Mouse (Mus musculus) G1E (cell line): ENCODE measurements at regions not wholly inside any gene's neighbourhood (a gene's known extent, or its start where the extent isn't known, plus 50 kb on each side); places are given as distances from the start of the nearest gene placed in this dataset.

ENCODE experiments used
- ATAC-seq: 2 replicates; pipeline ENCODE4 v1.8.0; 2016; ENCODE audit warnings: mild to moderate bottlenecking; ENCODE audit not compliant: insufficient number of reproducible peaks, poor library complexity, low FRiP score, severe bottlenecking; ENCODE audit errors: extremely low read depth
- DNase-seq: peaks from one replicate; pipeline ENCODE4 v3.0.0; 2012; ENCODE audit warnings: low spot score
- H3K27me3 ChIP-seq: 2 replicates; pipeline ENCODE4 v1.6.1; 2012; ENCODE audit warnings: mild to moderate bottlenecking, low read length, inconsistent platforms; ENCODE audit not compliant: insufficient read depth
- H3K36me3 ChIP-seq: replicated peaks from 2 replicates; pipeline ENCODE3; 2012; ENCODE audit warnings: mild to moderate bottlenecking, inconsistent platforms
- H3K4me1 ChIP-seq: 2 replicates; pipeline ENCODE4 v1.6.1; 2012; ENCODE audit warnings: low read depth, low read length, inconsistent platforms, mixed read lengths; ENCODE audit not compliant: insufficient read depth
- H3K4me3 ChIP-seq: 2 replicates; pipeline ENCODE4 v1.5.1; 2012; ENCODE audit warnings: low read depth, mild to moderate bottlenecking, inconsistent platforms, low read length, moderate library complexity, mixed read lengths
- H3K9me3 ChIP-seq: replicated peaks from 2 replicates; pipeline ENCODE4 v1.6.1; 2012; ENCODE audit warnings: inconsistent platforms
- CTCF ChIP-seq: IDR thresholded peaks from 2 replicates; pipeline ENCODE4 v1.5.1; 2012; ENCODE audit warnings: low read depth, low read length, inconsistent platforms, mixed read lengths
- GATA1 ChIP-seq: IDR thresholded peaks from 2 replicates; pipeline ENCODE4 v1.6.1; 2012; ENCODE audit warnings: borderline replicate concordance, low read length, inconsistent platforms, mixed read lengths
- GATA2 ChIP-seq: IDR thresholded peaks from 2 replicates; pipeline ENCODE4 v1.6.1; 2012; ENCODE audit warnings: low read depth, low read length, inconsistent platforms, borderline replicate concordance
- POLR2AphosphoS5 ChIP-seq: IDR thresholded peaks from 2 replicates; pipeline ENCODE4 v1.6.1; 2012; ENCODE audit warnings: low read depth, low read length, inconsistent platforms; ENCODE audit not compliant: insufficient replicate concordance
- TAL1 ChIP-seq: conservative IDR thresholded peaks from 2 replicates; pipeline ENCODE4 v1.6.1; 2012; ENCODE audit warnings: low read depth, low read length, inconsistent platforms, mixed read lengths

DNA sequence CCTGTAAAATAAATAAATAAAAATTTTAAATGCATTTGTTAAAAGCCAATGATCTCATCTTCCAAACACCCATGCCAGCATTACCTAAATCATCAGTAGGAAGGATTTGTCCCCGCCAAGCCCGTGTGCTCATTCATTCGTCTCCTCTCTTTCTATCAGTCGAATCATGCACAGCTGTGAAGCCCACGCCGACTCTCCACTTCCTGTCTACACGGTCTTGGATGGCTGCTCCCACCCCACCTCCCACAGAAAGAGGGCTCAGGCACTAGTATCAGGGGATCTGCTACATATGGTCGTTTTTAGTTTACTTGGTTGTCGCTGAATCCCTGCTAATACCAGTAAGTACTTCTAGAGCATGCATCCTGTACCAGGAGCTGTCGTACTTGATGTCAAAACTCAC is 163.2 kb upstream of the Npvf start:
- TF ChIP-seq TAL1 (no peak), POLR2AphosphoS5 (no peak), GATA2 (no peak), CTCF (no peak), GATA1 (no peak)
- no peaks in the 10 kb centered on the region for H3K36me3 ChIP-seq
- DNase-seq = no peak
- H3K27me3 ChIP-seq = 0 out of 2 replicates have a peak, but pooled peaks cover 4% of the 10 kb centered on the region
- H3K4me1 ChIP-seq = no peaks in the 10 kb centered on the region
- H3K4me3 ChIP-seq = no peak overlapping the region
- no peaks in the 10 kb centered on the region for H3K9me3 ChIP-seq
- ATAC-seq = no peak

DNA sequence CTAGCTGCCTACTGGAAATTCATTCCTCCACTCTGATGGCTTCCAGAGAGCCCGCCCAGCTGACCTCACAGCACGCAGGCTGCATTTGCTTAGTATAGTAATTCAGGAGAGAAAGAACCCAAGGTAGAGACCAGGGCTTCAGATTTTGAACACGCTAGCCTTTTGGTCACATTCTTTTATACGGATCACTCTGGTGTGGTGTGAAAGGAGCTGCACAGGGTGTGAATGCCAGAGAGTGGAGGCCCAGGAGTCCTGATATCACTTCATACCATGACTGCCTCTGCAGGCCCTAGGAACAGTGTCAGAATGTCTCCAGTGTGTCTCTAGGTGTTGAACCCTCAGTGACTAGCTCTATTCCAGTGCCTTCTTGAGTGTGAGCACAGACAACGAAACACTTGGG is 164.2 kb upstream of the Npvf start:
- DNase-seq (no peak), ATAC-seq (no peak)
- H3K4me3 ChIP-seq = no peak overlapping the region
- H3K4me1 ChIP-seq = no peaks in the 10 kb centered on the region
- no peaks in the 10 kb centered on the region for H3K9me3 ChIP-seq
- no peaks in the 10 kb centered on the region for H3K36me3 ChIP-seq
- 0 out of 2 replicates have a peak, but pooled peaks cover 4% of the 10 kb centered on the region for H3K27me3 ChIP-seq
- TF ChIP-seq TAL1 (no peak), GATA1 (no peak), CTCF (no peak), GATA2 (no peak), POLR2AphosphoS5 (no peak)

DNA sequence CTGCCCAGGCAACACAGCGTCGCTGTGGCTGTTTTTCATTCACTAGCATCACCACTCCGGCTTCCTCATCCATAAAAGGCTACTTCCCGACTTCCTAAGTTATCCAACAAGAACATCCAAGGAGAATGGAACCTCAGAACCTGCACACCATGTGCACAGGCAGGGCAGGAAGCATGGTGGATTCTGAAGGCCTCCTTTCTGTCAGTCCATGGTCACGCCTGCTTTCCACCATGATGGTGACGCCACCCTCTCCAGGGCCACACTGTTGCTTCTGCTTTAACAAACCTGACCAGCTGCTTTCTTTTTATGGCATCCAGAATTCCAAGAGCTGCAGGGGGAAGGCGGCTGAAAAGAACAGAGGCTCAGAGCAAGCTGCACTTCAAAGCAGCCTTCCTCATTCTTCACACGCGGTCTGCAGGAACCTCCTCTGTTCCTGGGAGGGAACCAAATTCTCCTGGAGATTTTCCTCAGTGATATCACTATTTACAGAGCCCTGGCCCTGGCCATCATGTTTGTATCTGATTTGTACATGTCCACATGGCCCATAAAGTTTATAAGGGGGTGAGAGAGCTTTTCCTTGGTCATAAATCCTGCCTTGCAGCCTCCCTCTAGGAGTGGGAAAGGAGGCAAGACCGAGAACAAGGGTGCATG is 164.8 kb upstream of the Npvf start:
- DNase-seq (no peak), ATAC-seq (no peak)
- no peaks in the 10 kb centered on the region for H3K4me1 ChIP-seq
- H3K36me3 ChIP-seq = no peaks in the 10 kb centered on the region
- H3K4me3 ChIP-seq = no peak overlapping the region
- H3K27me3 ChIP-seq = 0 out of 2 replicates have a peak, but pooled peaks cover 4% of the 10 kb centered on the region
- H3K9me3 ChIP-seq = no peaks in the 10 kb centered on the region
- TF ChIP-seq CTCF (no peak), GATA2 (no peak), POLR2AphosphoS5 (no peak), GATA1 (no peak), TAL1 (no peak)

DNA sequence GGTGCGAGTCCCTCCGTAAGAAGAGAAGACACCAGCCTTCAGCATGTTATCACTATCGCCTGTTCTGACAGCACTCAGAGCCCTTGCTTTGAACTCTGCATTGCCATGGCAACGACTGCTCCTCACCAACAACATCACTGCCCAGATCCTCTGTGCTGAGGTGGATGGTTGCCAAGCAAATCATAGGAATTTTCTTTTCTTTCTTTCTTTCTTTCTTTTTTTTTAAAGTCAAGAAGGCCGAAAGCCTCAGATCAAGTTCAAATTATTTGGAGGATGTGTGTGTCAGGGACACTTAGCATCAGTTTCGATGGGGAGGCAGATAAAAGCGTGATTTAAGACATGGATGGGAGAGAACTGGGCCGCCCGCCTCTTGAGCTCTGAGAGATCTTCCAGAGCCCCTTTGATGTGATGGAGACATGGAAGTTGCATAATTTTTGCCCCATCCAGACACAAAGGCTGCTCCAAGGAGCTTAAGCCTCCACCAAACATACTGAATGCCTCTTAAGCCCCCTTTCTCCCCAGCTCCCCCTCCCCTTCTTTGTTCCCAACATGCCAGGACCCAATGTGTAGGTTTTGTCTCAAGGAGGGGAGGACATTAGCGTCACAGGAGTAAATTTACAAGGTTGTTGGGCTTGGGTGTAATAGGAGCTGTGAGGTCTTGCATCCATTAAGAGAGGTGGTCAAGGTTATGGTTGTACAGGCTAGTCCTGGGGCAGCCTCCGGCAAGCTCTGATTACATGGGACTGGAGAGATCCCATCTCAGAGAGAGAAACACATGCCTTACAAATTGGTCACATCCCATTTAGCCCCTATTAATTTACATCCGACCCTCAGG is 167.4 kb upstream of the Npvf start:
- no peak for ATAC-seq
- H3K4me1 ChIP-seq = no peaks in the 10 kb centered on the region
- TF ChIP-seq CTCF (no peak), GATA2 (no peak)

DNA sequence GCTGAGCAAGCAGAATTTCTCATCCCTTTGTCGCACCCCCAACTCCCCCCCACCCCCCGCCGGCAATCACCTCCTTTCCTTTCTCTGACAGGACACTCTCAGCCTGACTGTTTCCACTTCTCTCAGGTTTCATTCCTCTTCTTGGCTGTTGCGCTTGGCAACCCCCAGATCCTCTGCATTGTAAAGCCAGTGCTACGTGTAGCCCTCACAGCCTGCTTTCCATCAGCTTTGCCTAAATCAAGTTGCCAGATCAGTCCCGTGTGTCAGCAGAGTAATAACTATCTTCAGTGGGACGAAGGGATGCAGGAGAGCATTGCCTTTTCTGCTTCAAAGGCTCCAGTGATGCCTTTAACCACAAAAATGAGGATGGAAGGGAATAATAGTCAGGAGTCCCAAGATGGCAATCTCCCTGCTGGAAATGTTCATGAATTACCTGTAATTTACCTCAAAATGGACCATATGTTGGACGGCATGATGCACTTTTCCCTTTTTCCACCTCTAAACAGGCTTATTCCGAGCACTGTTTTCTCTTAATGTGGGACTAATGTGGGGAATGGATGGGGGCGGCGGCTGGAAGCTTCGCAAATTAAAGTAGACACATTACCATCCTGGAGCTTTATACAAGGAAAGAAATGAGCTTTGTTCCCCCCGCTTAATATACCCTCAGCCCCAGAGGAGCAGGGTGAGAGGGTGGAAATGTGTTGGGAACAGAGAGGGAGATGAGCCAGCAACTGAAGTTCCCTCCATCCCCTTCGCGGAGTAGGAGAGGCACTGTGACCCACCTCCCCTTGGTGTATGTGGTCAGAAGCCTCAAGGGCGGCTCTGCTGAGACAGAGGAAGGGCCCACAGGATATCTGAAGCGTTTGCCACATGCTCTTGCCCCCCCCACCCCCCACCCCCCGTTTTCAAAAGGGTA is 168.3 kb upstream of the Npvf start:
- DNase-seq (no peak), ATAC-seq (no peak)
- Histone ChIP-seq H3K9me3 (no peaks in the 10 kb centered on the region), H3K36me3 (no peaks in the 10 kb centered on the region), H3K4me1 (no peaks in the 10 kb centered on the region), H3K27me3 (no peaks in the 10 kb centered on the region), H3K4me3 (no peak overlapping the region)
- TF ChIP-seq TAL1 (no peak), CTCF (no peak), POLR2AphosphoS5 (no peak)

More for the DNA sequence above, 167.4 kb upstream of the Npvf start:
- no peak overlapping the region for H3K4me3 ChIP-seq
- H3K9me3 ChIP-seq = no peaks in the 10 kb centered on the region
- H3K36me3 ChIP-seq = no peaks in the 10 kb centered on the region
- DNase-seq = no peak
- H3K27me3 ChIP-seq = 0 out of 2 replicates have a peak, but pooled peaks cover 4% of the 10 kb centered on the region

DNA sequence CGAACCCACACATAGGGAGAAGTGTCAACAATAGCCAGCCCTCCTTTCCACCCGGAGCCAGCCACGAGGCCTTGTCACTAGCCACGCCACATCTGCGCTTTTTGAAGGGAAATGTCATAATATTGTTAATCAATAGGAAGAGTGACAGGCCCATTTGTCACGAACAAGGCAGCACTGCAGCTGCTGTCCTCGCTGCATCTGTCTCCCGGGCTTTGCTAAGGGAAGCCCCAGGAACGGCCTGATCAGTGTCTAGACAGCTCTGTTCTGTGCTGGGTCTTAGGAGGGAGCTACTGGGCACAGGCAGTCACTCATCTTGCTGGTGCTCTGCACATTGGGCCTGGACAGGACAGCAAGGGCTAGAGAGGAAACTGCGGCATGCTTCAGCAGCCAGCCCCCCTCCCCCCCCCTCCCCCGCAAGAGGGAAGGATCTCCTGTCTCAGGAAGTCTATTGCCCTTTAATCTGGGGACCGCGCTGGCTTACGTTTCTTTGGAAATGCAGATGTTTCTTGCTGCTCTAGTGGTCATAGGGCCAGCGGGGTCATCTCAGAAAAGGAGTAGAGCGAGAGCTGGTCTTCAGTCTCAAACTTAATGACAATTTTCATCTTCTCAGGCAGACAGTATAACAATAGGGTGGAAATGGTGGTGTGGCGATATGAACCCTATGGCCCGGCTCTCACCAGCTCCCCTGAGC is 169.1 kb upstream of the Npvf start:
- H3K4me3 ChIP-seq = no peak overlapping the region
- DNase-seq (no peak), ATAC-seq (no peak)
- no peaks in the 10 kb centered on the region for H3K27me3 ChIP-seq
- H3K4me1 ChIP-seq = no peaks in the 10 kb centered on the region
- H3K36me3 ChIP-seq = no peaks in the 10 kb centered on the region
- 0 out of 2 replicates have a peak, but pooled peaks cover 1% of the 10 kb centered on the region for H3K9me3 ChIP-seq
- no peak for TF ChIP-seq GATA1
- TF ChIP-seq TAL1 = no peak
- no peak for TF ChIP-seq CTCF
- no peak for TF ChIP-seq GATA2
- TF ChIP-seq POLR2AphosphoS5 = no peak
